Mouse (Mus musculus): ENCODE data around the gene Arfgap3. TPM values are rescaled to one million over a fixed set of nuclear protein-coding genes. Genes with fewer than 3 reads are reported as not detected.

Arfgap3 gene
- polyA plus RNA-seq, 1 experiment = not detected

- TF ChIP-seq CTCF (IDR thresholded peaks at IDR 0.05; ENCODE audit: insufficient read depth, low read depth, low read length) (no peak), POLR2A (IDR thresholded peaks at IDR 0.05; ENCODE audit: insufficient read depth, low read depth, low read length) (no peak)
- H3K27ac ChIP-seq (ENCODE audit: insufficient read depth, low read depth, low read length) = no peak overlapping the region
- 13% methylated on average over 8 of the region's 8 CpGs for WGBS
Observed at GRCm38 (mm10) chr15:83349225-83349953, 658 bp downstream of the Arfgap3 start.

DNA sequence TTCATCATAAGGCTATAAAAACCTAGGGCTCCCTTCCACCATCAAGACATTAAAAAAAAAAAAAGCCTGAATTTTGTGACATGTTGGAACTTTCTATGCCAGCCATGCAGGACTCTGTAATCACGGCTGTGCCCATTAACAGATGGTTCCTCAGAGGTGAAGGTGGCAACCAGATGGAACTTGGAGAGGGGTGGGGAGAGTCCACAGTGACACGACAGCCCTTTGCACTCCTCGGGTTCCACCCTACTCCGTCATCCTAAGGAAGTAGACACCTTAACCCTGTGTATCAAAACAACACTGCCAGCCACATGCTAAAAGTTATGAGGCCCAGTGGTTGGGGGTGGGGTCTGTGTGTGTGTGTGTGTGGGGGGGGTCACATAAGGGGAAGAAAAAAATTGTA lies 1.3 kb downstream of the Arfgap3 start:
- WGBS = 82% methylated on average over 4 of the region's 4 CpGs
- TF ChIP-seq CTCF (IDR thresholded peaks at IDR 0.05; ENCODE audit: insufficient read depth, low read depth, low read length) (no peak), POLR2A (IDR thresholded peaks at IDR 0.05; ENCODE audit: insufficient read depth, low read depth, low read length) (no peak)
- no peak overlapping the region for H3K4me3 ChIP-seq (ENCODE audit: insufficient read depth, low read depth, low read length)
- peaks cover 18% of the 10 kb centered on the region for H3K4me1 ChIP-seq (ENCODE audit: control insufficient read depth, insufficient read depth, low read length)
- no peak overlapping the region for H3K27ac ChIP-seq (ENCODE audit: insufficient read depth, low read depth, low read length)

More at GRCm38 (mm10) chr15:83349225-83349953, 658 bp downstream of the Arfgap3 start:
- Histone ChIP-seq H3K4me3 (ENCODE audit: insufficient read depth, low read depth, low read length) (peak overlapping the region; percentile 79), H3K4me1 (ENCODE audit: control insufficient read depth, insufficient read depth, low read length) (peaks cover 18% of the 10 kb centered on the region)

DNA sequence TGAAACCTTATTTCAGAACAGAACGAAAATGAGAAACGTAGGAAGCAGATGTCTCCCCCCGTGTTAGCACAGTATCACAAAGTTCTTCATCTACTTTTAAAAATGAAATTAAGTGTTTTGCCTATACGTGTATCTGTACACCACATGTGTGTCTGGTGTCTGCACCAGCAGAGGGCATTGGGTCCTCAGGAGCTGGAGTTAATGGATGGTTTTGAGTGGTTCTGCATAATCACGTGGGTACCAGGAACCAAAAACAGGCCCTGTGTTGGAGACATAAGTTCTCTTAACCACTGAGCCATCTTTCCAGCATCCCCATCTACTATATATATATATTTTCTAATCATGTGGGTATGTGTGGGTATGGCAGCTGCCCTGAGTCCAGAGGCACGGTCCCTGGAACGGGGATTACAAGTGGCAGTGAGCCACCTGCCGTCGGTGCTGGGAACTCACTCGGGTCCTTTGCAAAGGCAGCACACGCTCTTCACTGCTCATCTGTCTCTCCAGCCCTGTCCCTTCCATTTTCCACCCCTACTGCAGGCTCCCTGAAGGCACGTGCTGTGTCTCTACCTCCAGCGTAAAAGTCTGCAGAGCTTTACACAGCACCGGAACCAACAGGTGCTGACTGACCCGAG lies 4.0 kb downstream of the Arfgap3 start:
- H3K27ac ChIP-seq (ENCODE audit: insufficient read depth, low read depth, low read length) = no peak overlapping the region
- TF ChIP-seq POLR2A (IDR thresholded peaks at IDR 0.05; ENCODE audit: insufficient read depth, low read depth, low read length) = no peak
- TF ChIP-seq CTCF (IDR thresholded peaks at IDR 0.05; ENCODE audit: insufficient read depth, low read depth, low read length) = no peak
- 94% methylated on average over 15 of the region's 15 CpGs for WGBS

DNA sequence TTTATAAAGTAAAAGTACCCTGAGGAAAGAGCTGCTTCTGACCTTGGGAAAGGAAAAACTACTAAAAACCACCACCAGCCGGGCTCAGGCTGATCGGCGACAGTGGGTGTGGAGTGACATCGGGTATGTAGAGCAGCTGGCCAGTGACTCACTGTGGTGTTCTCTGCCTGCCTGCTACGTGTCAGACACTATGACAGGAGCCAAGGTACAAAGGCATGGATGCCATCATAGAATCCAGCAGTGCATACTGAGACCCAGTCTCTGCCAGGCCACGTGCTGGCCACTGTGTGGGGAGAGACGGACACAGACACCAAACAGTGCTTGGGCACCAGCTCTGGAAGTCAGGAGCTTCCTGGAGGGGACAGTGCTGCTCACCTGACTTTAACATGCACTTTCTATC lies 5.1 kb downstream of the Arfgap3 start:
- H3K4me3 ChIP-seq (ENCODE audit: insufficient read depth, low read depth, low read length) = no peak overlapping the region
- no peak for TF ChIP-seq POLR2A (IDR thresholded peaks at IDR 0.05; ENCODE audit: insufficient read depth, low read depth, low read length)
- TF ChIP-seq CTCF (IDR thresholded peaks at IDR 0.05; ENCODE audit: insufficient read depth, low read depth, low read length) = no peak
- H3K4me1 ChIP-seq (ENCODE audit: control insufficient read depth, insufficient read depth, low read length) = peaks cover 16% of the 10 kb centered on the region
- 0 out of 2 replicates have a peak overlapping the region, but pooled peaks have one; percentile 38 for H3K27ac ChIP-seq (ENCODE audit: insufficient read depth, low read depth, low read length)
- WGBS = 48% methylated on average over 7 of the region's 7 CpGs

More for the DNA sequence above, 4.0 kb downstream of the Arfgap3 start:
- Histone ChIP-seq H3K4me3 (ENCODE audit: insufficient read depth, low read depth, low read length) (no peak overlapping the region), H3K4me1 (ENCODE audit: control insufficient read depth, insufficient read depth, low read length) (peaks cover 18% of the 10 kb centered on the region)

- WGBS = 62% methylated on average over 7 of the region's 7 CpGs
- Histone ChIP-seq H3K4me3 (ENCODE audit: insufficient read depth, low read depth, low read length) (no peak overlapping the region), H3K4me1 (ENCODE audit: control insufficient read depth, insufficient read depth, low read length) (peaks cover 10% of the 10 kb centered on the region), H3K27ac (ENCODE audit: insufficient read depth, low read depth, low read length) (no peak overlapping the region)
- TF ChIP-seq CTCF (IDR thresholded peaks at IDR 0.05; ENCODE audit: insufficient read depth, low read depth, low read length) (no peak), POLR2A (IDR thresholded peaks at IDR 0.05; ENCODE audit: insufficient read depth, low read depth, low read length) (no peak)
Observed at GRCm38 (mm10) chr15:83344157-83344556, 5.9 kb downstream of the Arfgap3 start.

DNA sequence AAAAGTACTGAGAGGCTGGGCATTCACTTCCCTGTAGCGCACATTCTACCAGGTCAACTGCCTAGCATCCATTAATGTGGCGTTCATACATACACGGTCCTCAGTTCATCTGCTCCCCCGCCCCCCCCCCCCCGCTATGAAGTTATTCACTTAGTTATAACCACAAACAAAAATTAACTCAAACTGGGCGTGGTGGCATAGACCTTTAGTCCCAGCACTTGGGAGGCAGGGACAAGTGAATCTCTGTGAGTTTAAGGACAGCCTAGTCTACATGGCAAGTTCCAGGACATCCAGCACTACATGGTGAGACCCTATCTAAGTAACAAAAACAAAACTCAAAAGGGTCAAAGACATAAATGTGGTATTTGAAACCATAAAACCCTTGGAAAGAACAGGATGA lies 11.1 kb downstream of the Arfgap3 start:
- no peak overlapping the region for H3K4me3 ChIP-seq (ENCODE audit: insufficient read depth, low read depth, low read length)
- no peaks in the 10 kb centered on the region for H3K4me1 ChIP-seq (ENCODE audit: control insufficient read depth, insufficient read depth, low read length)
- WGBS = 92% methylated on average over 6 of the region's 6 CpGs
- H3K27ac ChIP-seq (ENCODE audit: insufficient read depth, low read depth, low read length) = no peak overlapping the region
- TF ChIP-seq POLR2A (IDR thresholded peaks at IDR 0.05; ENCODE audit: insufficient read depth, low read depth, low read length) (no peak), CTCF (IDR thresholded peaks at IDR 0.05; ENCODE audit: insufficient read depth, low read depth, low read length) (no peak)

- WGBS = 82% methylated on average over 8 of the region's 8 CpGs
- no peak for TF ChIP-seq POLR2A (IDR thresholded peaks at IDR 0.05; ENCODE audit: insufficient read depth, low read depth, low read length)
- no peak for TF ChIP-seq CTCF (IDR thresholded peaks at IDR 0.05; ENCODE audit: insufficient read depth, low read depth, low read length)
- H3K4me3 ChIP-seq (ENCODE audit: insufficient read depth, low read depth, low read length) = no peak overlapping the region
- no peaks in the 10 kb centered on the region for H3K4me1 ChIP-seq (ENCODE audit: control insufficient read depth, insufficient read depth, low read length)
- H3K27ac ChIP-seq (ENCODE audit: insufficient read depth, low read depth, low read length) = no peak overlapping the region
Observed at GRCm38 (mm10) chr15:83337903-83338870, 11.9 kb downstream of the Arfgap3 start.

DNA sequence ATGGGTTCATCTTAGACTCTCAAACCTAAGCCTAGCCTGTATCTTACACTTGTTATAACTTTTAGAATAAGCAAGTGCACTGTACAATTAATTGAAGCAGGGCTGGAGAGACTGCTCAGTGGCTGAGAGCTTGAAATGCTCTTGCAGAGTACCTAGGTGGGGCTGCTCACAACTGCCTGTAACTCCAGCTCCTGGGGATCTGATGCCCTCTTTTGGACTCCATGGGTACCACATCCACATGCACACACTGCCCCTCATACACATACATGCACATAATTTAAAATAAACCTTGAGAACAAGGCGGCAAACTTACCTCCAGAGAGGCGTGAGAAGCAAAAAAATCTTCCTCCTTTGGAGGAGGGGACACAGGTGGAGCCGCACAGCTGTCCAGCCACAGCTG lies 17.7 kb downstream of the Arfgap3 start:
- Histone ChIP-seq H3K4me1 (ENCODE audit: control insufficient read depth, insufficient read depth, low read length) (no peaks in the 10 kb centered on the region), H3K4me3 (ENCODE audit: insufficient read depth, low read depth, low read length) (no peak overlapping the region), H3K27ac (ENCODE audit: insufficient read depth, low read depth, low read length) (no peak overlapping the region)
- 88% methylated on average over 3 of the region's 3 CpGs for WGBS
- TF ChIP-seq CTCF (IDR thresholded peaks at IDR 0.05; ENCODE audit: insufficient read depth, low read depth, low read length) (no peak), POLR2A (IDR thresholded peaks at IDR 0.05; ENCODE audit: insufficient read depth, low read depth, low read length) (no peak)
